Mouse (Mus musculus): ENCODE measurements at regions not wholly inside any gene's neighbourhood (a gene's known extent, or its start where the extent isn't known, plus 50 kb on each side); places are given as distances from the start of the nearest gene placed in this dataset.

DNA sequence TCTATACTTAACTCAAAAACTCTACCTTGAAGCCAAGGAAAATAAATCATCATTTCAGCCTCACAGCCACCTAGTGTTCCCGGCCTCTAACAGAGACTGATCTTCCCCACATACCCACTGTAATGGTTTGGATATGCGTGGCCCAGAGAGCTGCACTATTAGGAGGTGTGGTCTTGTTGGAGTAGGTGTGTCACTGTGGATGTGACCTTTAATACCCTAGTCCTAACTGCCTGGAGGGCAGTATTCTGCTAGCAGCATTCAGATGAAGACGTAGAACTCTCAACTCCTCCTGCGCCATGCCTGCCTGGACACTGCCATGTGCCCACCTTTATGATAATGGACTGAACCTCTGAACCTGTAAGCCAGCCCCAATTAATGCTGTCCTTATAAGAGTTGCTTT, 99.0 kb upstream of the Slc44a1 start:
- Histone ChIP-seq H3K4me1 (replicated peaks) (peaks cover 10% of the 10 kb centered on the region), H3K9ac (no peak overlapping the region), H3K27ac (ENCODE audit: poor library complexity, severe bottlenecking) (no peak overlapping the region), H3K9me3 (replicated peaks) (peaks cover 6% of the 10 kb centered on the region), H3K27me3 (replicated peaks) (no peaks in the 10 kb centered on the region), H3K4me2 (no peak overlapping the region), H3K4me3 (no peak overlapping the region), H3K36me3 (no peaks in the 10 kb centered on the region)
- 92% methylated on average over 4 of the region's 4 CpGs for WGBS
- no peak for ATAC-seq (ENCODE audit: insufficient number of reproducible peaks, low FRiP score)

DNA sequence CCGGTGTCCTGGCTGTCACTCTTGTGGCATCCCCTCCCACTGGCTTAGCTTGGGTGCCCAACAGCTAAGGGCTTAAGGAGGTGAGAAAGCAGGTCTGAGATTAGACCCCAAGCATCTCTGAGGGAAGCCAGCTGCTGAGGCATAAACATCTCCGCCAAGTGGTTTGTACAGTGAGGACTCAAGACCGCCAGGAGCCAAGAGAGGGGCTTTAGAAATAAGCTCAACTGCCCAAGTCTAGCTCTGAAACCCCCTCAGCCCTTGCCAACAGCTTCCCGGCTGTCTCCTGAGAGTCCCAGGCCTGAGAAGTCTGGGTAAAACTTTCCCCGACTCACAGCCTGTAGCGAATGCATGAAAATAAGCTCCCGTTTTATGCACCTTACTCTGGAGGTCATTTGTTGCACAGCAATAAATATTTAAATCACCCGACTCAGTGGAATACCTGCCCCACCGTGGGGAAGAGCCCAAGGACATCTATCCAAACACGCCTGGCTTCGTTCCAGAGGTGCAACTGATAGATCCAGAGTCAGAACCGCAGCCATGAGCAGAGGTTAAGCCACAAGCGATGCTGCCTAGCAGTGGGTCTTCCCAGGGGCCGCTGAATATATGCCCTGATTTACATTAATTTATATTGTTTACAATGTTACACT, 100.1 kb upstream of the Slc44a1 start:
- Histone ChIP-seq H3K4me1 (replicated peaks) (peaks cover 10% of the 10 kb centered on the region), H3K4me2 (no peak overlapping the region), H3K9me3 (replicated peaks) (peaks cover 6% of the 10 kb centered on the region), H3K36me3 (no peaks in the 10 kb centered on the region), H3K9ac (no peak overlapping the region), H3K4me3 (no peak overlapping the region), H3K27ac (ENCODE audit: poor library complexity, severe bottlenecking) (no peak overlapping the region), H3K27me3 (replicated peaks) (no peaks in the 10 kb centered on the region)
- ATAC-seq (ENCODE audit: insufficient number of reproducible peaks, low FRiP score): 0 out of 2 replicates have a peak, but pooled peaks have one; percentile 11
- 81% methylated on average over 13 of the region's 14 CpGs for WGBS

DNA sequence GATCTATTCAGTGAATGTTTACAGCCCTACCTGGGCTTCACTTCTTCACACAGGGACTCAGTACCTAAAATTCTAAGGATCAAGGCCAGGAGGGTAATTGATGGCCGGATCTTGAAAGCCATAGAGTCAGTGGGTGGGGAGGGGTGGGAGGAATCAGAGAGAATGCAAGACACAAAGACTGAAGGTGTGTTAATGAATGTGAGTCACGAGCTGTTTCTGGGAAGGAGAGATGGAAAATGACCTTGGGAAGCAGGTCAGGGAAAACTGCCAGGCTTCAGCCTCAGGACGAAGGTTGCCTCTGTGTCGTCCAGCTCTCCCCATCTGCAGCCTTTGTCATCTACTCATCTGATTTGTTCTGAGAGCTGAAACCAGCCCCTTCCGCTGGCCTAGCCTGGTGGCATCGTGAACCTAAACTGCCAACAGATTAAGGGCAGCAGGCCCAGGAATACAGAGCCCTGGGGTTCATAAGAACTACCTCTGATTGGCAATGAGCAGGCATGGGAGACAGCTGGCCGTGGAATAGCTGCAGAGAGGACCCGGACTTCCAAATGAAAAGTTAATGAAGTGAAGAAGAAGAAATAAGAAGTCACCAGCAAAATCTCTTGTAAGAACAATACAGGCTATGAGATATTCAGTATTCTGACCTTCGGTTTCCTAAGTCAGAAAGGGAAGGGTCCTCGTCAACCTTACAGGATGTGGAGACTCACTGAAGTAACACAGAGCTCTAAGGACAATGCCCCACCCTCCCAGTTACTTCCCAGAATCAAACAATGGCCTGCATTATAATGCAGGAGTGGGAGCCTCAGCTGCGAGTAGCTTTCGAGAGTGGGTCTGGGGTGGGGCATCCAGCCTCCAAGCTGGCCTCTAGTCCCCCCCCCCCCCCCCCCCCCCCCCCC, 100.8 kb upstream of the Slc44a1 start:
- 0 out of 2 replicates have a peak, but pooled peaks have one; percentile 11 for ATAC-seq (ENCODE audit: insufficient number of reproducible peaks, low FRiP score)
- H3K4me1 ChIP-seq (replicated peaks): peaks cover 6% of the 10 kb centered on the region
- H3K9ac ChIP-seq: no peak overlapping the region
- no peaks in the 10 kb centered on the region for H3K36me3 ChIP-seq
- H3K9me3 ChIP-seq (replicated peaks): peaks cover 6% of the 10 kb centered on the region
- no peak overlapping the region for H3K4me3 ChIP-seq
- H3K27ac ChIP-seq (ENCODE audit: poor library complexity, severe bottlenecking): no peak overlapping the region
- no peaks in the 10 kb centered on the region for H3K27me3 ChIP-seq (replicated peaks)
- H3K4me2 ChIP-seq: no peak overlapping the region
- WGBS: 54% methylated on average over 12 of the region's 12 CpGs

DNA sequence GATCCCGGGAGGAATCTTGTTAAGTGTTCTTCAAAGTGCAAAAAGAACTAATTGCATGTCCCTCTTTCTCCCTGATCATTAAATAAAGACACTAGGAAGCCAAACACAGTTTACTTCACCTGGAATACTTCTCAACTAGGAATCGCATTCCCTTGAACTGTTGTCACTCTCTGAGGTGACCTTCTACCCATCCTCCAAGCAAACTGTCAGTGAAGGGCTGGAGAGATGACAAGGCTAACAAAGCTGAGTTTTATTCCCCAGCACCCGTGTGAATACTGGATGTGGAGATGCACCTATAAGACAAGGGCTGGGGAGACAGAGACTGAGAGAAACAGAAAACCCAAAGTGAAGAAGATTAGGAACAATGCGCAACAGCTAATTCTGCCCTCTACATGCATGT, 101.7 kb upstream of the Slc44a1 start:
- no peak overlapping the region for H3K9ac ChIP-seq
- H3K4me1 ChIP-seq (replicated peaks): peaks cover 6% of the 10 kb centered on the region; the same call in 1 of the 2 replicates
- no peak overlapping the region for H3K4me2 ChIP-seq
- no peaks in the 10 kb centered on the region for H3K36me3 ChIP-seq
- H3K4me3 ChIP-seq: no peak overlapping the region
- 70% methylated on average over 4 of the region's 4 CpGs for WGBS
- H3K9me3 ChIP-seq (replicated peaks): peaks cover 6% of the 10 kb centered on the region
- H3K27me3 ChIP-seq (replicated peaks): no peaks in the 10 kb centered on the region
- no peak overlapping the region for H3K27ac ChIP-seq (ENCODE audit: poor library complexity, severe bottlenecking)
- no peak for ATAC-seq (ENCODE audit: insufficient number of reproducible peaks, low FRiP score)

DNA sequence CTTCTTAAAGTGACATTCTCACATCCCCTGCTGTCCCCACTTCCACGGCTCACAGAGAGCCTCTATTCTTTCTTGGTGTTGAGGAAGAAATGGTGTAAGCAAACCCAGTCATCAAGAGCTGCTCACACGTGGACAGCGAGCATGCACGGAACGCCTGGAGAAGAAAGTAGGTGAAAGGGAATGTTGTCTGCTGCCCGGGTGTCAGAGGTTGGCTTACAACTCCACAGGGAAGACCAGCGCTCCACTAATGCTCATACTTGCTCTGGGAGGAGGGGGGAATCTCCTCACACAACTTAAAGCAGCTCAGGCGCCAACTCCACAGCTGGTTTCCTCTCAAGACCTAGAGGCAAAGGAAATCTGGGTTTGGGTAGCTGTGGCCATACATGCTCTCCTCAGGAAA, 102.4 kb upstream of the Slc44a1 start:
- Histone ChIP-seq H3K36me3 (no peaks in the 10 kb centered on the region), H3K27me3 (replicated peaks) (no peaks in the 10 kb centered on the region), H3K9ac (no peak overlapping the region), H3K27ac (ENCODE audit: poor library complexity, severe bottlenecking) (no peak overlapping the region), H3K4me3 (no peak overlapping the region), H3K9me3 (replicated peaks) (peaks cover 6% of the 10 kb centered on the region), H3K4me1 (replicated peaks) (peaks cover 6% of the 10 kb centered on the region; the same call in 1 of the 2 replicates), H3K4me2 (0 out of 2 replicates have a peak overlapping the region, but pooled peaks have one; percentile 6)
- ATAC-seq (ENCODE audit: insufficient number of reproducible peaks, low FRiP score): no peak
- 33% methylated on average over 8 of the region's 8 CpGs for WGBS

DNA sequence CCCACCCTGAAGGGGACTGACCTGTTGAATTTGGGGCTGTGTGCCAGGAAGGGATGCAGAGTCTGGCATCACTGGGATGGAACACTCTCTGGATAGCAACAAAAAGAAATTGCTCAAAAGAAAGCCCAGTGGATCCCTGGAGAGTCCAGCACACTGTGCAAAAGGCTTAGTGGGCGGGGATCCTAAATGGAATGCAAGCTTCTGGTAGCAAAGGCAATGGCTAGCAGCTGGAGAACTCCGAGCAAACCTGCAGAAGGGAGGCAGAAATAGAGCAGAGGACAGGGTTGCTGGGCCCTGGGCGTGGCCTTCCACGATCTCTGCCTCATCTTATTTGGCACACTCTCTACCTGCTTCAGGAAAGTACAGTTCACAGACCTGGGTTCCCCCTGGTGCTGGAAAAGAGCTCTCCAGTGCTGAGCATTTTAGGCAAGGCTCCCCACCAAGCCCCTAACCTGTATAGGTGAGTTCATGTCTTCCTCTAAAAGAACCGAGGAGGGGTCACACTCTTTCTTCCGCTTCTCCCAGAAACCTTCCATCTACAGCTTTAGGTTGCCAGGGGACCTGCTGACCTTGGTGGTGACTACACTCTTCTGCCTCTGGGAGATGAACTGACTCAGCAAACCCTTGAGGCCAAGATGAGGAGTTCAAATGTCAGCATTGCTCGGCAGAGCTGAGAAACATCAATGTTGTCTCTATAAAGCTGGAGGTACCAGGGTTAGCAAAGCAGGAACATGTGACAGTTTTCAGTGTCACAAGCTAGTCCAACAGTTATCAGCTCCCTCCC, 112.6 kb upstream of the Slc44a1 start:
- H3K9me3 ChIP-seq (replicated peaks): no peaks in the 10 kb centered on the region
- H3K27ac ChIP-seq (ENCODE audit: poor library complexity, severe bottlenecking): no peak overlapping the region
- no peaks in the 10 kb centered on the region for H3K27me3 ChIP-seq (replicated peaks)
- no peaks in the 10 kb centered on the region for H3K36me3 ChIP-seq
- no peak overlapping the region for H3K9ac ChIP-seq
- no peaks in the 10 kb centered on the region for H3K4me1 ChIP-seq (replicated peaks)
- 63% methylated on average over 7 of the region's 7 CpGs for WGBS
- no peak for ATAC-seq (ENCODE audit: insufficient number of reproducible peaks, low FRiP score)
- H3K4me3 ChIP-seq: no peak overlapping the region
- no peak overlapping the region for H3K4me2 ChIP-seq

DNA sequence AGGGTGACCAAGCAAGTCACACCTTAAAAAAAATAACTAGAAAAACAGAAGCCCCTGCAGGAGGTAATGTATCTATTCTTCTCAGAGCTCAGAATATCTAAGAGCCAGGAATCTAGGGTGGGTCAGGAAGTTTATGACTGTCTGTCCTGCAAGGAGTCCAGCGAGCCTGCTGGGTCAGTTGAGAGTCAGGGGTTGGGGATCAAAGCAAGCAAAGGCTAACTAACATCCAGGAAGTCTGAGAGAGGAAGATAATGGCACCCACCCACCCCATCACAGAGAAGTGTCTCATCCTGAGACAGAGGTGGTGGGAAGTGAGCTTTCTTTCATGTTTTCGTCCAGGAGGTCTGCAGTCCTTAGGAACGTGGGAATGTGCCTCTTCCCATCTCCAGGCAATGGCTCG, 116.4 kb upstream of the Slc44a1 start:
- no peak overlapping the region for H3K27ac ChIP-seq (ENCODE audit: poor library complexity, severe bottlenecking)
- H3K4me3 ChIP-seq: no peak overlapping the region
- H3K9me3 ChIP-seq (replicated peaks): no peaks in the 10 kb centered on the region
- 72% methylated on average over 4 of the region's 4 CpGs for WGBS
- no peak overlapping the region for H3K9ac ChIP-seq
- no peaks in the 10 kb centered on the region for H3K4me1 ChIP-seq (replicated peaks)
- no peaks in the 10 kb centered on the region for H3K27me3 ChIP-seq (replicated peaks)
- H3K4me2 ChIP-seq: no peak overlapping the region
- no peak for ATAC-seq (ENCODE audit: insufficient number of reproducible peaks, low FRiP score)
- no peaks in the 10 kb centered on the region for H3K36me3 ChIP-seq

DNA sequence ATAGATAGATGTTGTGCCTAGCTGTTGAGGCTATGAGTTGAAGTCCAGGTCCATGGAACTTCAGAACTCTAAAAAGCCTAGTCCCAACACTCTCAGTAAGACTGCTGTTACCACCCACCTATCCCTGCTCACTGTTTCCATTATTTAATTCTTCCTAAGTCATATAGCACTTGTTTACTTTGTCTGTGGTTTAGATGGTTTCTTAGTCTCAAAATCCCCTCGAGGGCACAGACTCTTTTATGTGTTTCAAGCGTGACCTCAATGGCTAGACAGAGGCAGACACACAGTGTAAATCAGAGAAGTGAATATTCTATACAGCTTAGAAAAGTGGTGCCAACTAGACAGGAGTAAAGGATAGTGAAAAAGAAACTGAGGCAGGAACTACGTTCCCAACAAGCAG, 117.0 kb upstream of the Slc44a1 start:
- Histone ChIP-seq H3K27ac (ENCODE audit: poor library complexity, severe bottlenecking) (no peak overlapping the region), H3K9ac (no peak overlapping the region), H3K4me2 (no peak overlapping the region), H3K36me3 (no peaks in the 10 kb centered on the region), H3K9me3 (replicated peaks) (no peaks in the 10 kb centered on the region), H3K4me3 (no peak overlapping the region), H3K27me3 (replicated peaks) (no peaks in the 10 kb centered on the region), H3K4me1 (replicated peaks) (no peaks in the 10 kb centered on the region)
- WGBS: 78% methylated on average over 3 of the region's 3 CpGs
- ATAC-seq (ENCODE audit: insufficient number of reproducible peaks, low FRiP score): no peak

DNA sequence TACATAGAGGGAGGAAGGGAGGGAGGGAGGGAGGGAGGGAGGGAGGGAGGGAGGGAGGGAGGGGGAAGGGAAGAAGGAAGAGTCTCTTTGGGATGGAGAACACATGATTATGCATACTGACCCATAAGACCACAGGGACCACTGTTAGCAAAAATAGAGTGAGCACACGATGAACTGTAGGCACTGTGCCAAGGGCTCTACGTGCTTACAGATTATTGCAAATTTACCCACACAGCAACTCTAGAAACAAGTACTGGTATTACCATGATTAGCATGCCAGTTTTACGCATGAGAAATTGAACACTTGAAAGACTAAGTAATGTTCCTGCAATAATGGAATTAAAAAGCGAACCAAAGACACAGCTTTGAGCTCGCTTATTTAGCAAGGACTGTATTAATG, 117.7 kb upstream of the Slc44a1 start:
- 81% methylated on average over 5 of the region's 5 CpGs for WGBS
- Histone ChIP-seq H3K27me3 (replicated peaks) (no peaks in the 10 kb centered on the region), H3K9me3 (replicated peaks) (no peaks in the 10 kb centered on the region), H3K9ac (no peak overlapping the region), H3K27ac (ENCODE audit: poor library complexity, severe bottlenecking) (no peak overlapping the region), H3K36me3 (no peaks in the 10 kb centered on the region), H3K4me3 (no peak overlapping the region), H3K4me1 (replicated peaks) (no peaks in the 10 kb centered on the region), H3K4me2 (no peak overlapping the region)
- ATAC-seq (ENCODE audit: insufficient number of reproducible peaks, low FRiP score): no peak

DNA sequence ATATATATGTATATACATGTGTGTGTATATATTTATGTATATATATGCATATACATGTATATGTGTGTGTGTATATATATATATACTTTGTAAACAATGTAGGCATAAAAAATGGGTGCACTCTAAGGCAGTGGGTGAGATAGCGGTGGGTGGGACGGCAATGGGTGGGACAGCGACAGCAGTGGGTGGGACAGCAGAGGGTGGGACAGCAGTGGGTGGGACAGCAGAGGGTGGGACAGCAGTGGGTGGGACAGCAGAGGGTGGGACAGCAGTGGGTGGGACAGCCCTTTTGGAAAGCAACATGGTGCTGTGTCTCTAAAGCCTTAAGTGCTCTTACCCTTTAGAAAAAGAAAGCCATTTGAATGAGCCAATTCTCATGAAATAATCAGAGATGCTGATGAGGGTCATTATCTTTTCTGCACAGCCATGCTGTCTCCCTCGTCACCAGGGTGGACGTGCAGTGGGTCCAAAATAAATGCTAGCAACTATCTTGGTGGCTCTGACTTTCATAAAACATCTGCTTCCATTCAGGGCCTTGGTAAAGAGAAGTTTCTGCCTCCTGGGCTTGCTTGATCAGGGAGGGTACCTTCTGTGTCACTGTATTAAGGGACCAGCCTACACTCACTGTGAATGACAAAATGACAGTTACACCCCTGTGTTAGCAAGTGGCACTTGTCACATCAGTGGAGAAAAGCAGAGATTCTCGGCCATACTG, 119.3 kb upstream of the Slc44a1 start:
- ATAC-seq (ENCODE audit: insufficient number of reproducible peaks, low FRiP score): no peak
- Histone ChIP-seq H3K9me3 (replicated peaks) (no peaks in the 10 kb centered on the region), H3K9ac (no peak overlapping the region), H3K27ac (ENCODE audit: poor library complexity, severe bottlenecking) (no peak overlapping the region), H3K4me2 (no peak overlapping the region), H3K4me1 (replicated peaks) (peaks cover under 1% of the 10 kb centered on the region; the same call in 1 of the 2 replicates), H3K27me3 (replicated peaks) (no peaks in the 10 kb centered on the region), H3K4me3 (no peak overlapping the region), H3K36me3 (no peaks in the 10 kb centered on the region)
- WGBS: 69% methylated on average over 6 of the region's 6 CpGs

Measured in heart, embryonic 12.5 days (tissue).